Mouse (Mus musculus) C2C12 (cell line): ENCODE measurements around the gene Prkaa1.

ENCODE experiments used
- CEBPB ChIP-seq: IDR thresholded peaks from one replicate; pipeline ENCODE4 v1.6.1; 2011; ENCODE audit warnings: low read depth, mild to moderate bottlenecking, control low read depth, moderate library complexity
- CTCF ChIP-seq: IDR thresholded peaks from one replicate; pipeline ENCODE4 v1.5.1; 2011; ENCODE audit not compliant: control insufficient read depth, insufficient read depth, insufficient read length
- FOSL1 ChIP-seq: IDR thresholded peaks from one replicate; pipeline ENCODE4 v1.8.0; 2011; ENCODE audit warnings: mild to moderate bottlenecking, low read length; ENCODE audit not compliant: poor library complexity, insufficient read depth, severe bottlenecking
- MAX ChIP-seq: IDR thresholded peaks from one replicate; pipeline ENCODE4 v1.6.1; 2011; ENCODE audit warnings: mild to moderate bottlenecking, control low read depth
- MYOD1 ChIP-seq: IDR thresholded peaks from one replicate; pipeline ENCODE4 v1.6.1; 2011; ENCODE audit warnings: low read depth; ENCODE audit not compliant: control insufficient read depth, insufficient read length
- MYOG ChIP-seq: IDR thresholded peaks from one replicate; pipeline ENCODE4 v1.6.1; 2011; ENCODE audit not compliant: control insufficient read depth, insufficient read length; ENCODE audit errors: extremely low read depth
- USF1 ChIP-seq: IDR thresholded peaks from one replicate; pipeline ENCODE4 v1.6.1; 2011; ENCODE audit warnings: low read depth, mild to moderate bottlenecking, control low read depth, moderate library complexity

- no peak for TF ChIP-seq CTCF
- TF ChIP-seq MYOD1 = no peak
- no peak for TF ChIP-seq MAX
- TF ChIP-seq CEBPB = no peak
- TF ChIP-seq USF1 = no peak
- TF ChIP-seq FOSL1 = no peak
- no peak for TF ChIP-seq MYOG
These were observed 44.4 kb downstream of the Prkaa1 start for GRCm38 (mm10) chr15:5188029-5188428.
